Mouse (Mus musculus) cerebellum, adult 9-11 months (tissue): ENCODE measurements around the gene Thbs3.

Experiments used
- DNase-seq: peaks from one replicate; pipeline ENCODE4 v3.0.0; 2022

The Thbs3 gene

GRCm38 (mm10) chr3:89256177-89256576 lies 41.2 kb downstream of the Thbs3 start:
- DNase-seq: no peak

GRCm38 (mm10) chr3:89259076-89259475 lies 44.1 kb downstream of the Thbs3 start, which contains the start of gene Dpm3:
Dpm3 (plus strand) TSS chr3:89259358.
- DNase-seq: no peak

GRCm38 (mm10) chr3:89260211-89260610 lies 45.2 kb downstream of the Thbs3 start:
- DNase-seq: no peak

GRCm38 (mm10) chr3:89262417-89262816 lies 47.4 kb downstream of the Thbs3 start:
- DNase-seq: no peak

- DNase-seq: peak; percentile 83
These were observed 51.5 kb downstream of the Thbs3 start for GRCm38 (mm10) chr3:89266439-89266893.

GRCm38 (mm10) chr3:89268916-89269315 lies 53.9 kb downstream of the Thbs3 start:
- peak; percentile 44 for DNase-seq

- DNase-seq: peak; percentile 86
These were observed 55.2 kb downstream of the Thbs3 start, which contains the start of gene Slc50a1 for GRCm38 (mm10) chr3:89270051-89270755. Slc50a1 (minus strand) TSS chr3:89270570.

- DNase-seq: peak; percentile 73
These were observed 55.9 kb downstream of the Thbs3 start for GRCm38 (mm10) chr3:89270891-89271290.

GRCm38 (mm10) chr3:89271760-89272159 lies 56.8 kb downstream of the Thbs3 start:
- peak; percentile 70 for DNase-seq

- no peak for DNase-seq
These were observed 61.1 kb downstream of the Thbs3 start for GRCm38 (mm10) chr3:89276061-89276460.
